Comparison of ENCODE assay signal across 27 mouse cellular contexts in the genomic region with DNA sequence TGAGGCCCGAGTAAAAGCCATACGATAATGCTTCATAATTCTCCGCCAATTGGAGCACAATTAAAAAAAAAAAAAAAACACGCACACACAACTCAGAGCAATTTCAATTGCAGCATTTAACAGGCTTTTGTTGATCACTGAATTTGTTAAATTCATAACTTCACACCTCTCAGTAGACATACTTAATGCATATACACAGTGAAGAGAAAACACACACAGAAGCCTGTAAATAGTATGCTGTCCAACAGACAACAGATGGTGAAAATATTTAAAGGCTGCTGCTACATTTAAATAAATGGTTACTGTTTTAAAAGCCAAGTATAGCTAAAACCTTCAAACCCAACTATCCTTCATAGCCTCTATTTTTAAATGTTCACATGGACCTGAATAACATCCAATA.
DNase-seq lines count a peak whose midpoint lies in the region; ATAC-seq lines count a peak whose summit lies in the region.
"Had no signal": no experiment of that assay in that cellular context is flagged by ENCODE, and none has a peak within 500 bp of the region (broad histone marks: within the 10 kb centered on the region; RNA-seq: fewer than 3 reads in every experiment).

No protein-coding gene starts in this region.

- no peak overlapping the region for H3K27ac ChIP-seq in forebrain, embryonic 13.5 days
- no peak overlapping the region for H3K27ac ChIP-seq in forebrain, embryonic 12.5 days
- H3K27ac ChIP-seq in forebrain, embryonic 15.5 days (replicated peaks): no peak overlapping the region
- H3K27ac ChIP-seq in forebrain, embryonic 11.5 days (ENCODE audit: low read depth, low read length): no peak overlapping the region
- no peak overlapping the region for H3K27ac ChIP-seq in forebrain, embryonic 16.5 days (ENCODE audit: low read length)
- H3K27ac ChIP-seq: embryonic facial prominence, embryonic 13.5 days; embryonic facial prominence, embryonic 15.5 days; gastrocnemius, adult 2 months had no signal

- H3K9me3 ChIP-seq in forebrain, embryonic 13.5 days (replicated peaks): no peaks in the 10 kb centered on the region
- no peaks in the 10 kb centered on the region for H3K9me3 ChIP-seq in forebrain, embryonic 12.5 days
- no peaks in the 10 kb centered on the region for H3K9me3 ChIP-seq in forebrain, embryonic 15.5 days
- no peaks in the 10 kb centered on the region for H3K9me3 ChIP-seq in forebrain, embryonic 11.5 days (ENCODE audit: control insufficient read depth, low read length)
- no peaks in the 10 kb centered on the region for H3K9me3 ChIP-seq in forebrain, embryonic 16.5 days (ENCODE audit: control insufficient read depth, low read length)
- H3K9me3 ChIP-seq: embryonic facial prominence, embryonic 13.5 days; embryonic facial prominence, embryonic 15.5 days had no signal

- ATAC-seq in forebrain, embryonic 13.5 days: peak; percentile 59; the same call in 1 of the 2 replicates
- ATAC-seq in forebrain, embryonic 12.5 days (ENCODE audit: low FRiP score): no peak
- ATAC-seq in forebrain, embryonic 15.5 days (replicated peaks): peak; percentile 66
- no peak for ATAC-seq in forebrain, embryonic 11.5 days (replicated peaks; ENCODE audit: low FRiP score)
- ATAC-seq in forebrain, embryonic 16.5 days: peak; percentile 80
- ATAC-seq: activated CD4-positive, CD25-positive, alpha-beta regulatory T cell, adult 4 months; CD4-positive, CD25-positive, alpha-beta regulatory T cell, adult 4 months; Patski had no signal

- intact Hi-C loops in heart, postnatal 10 days (cut with DNase I): no loop called here

- H3K27me3 ChIP-seq in forebrain, embryonic 13.5 days: no peaks in the 10 kb centered on the region
- no peaks in the 10 kb centered on the region for H3K27me3 ChIP-seq in forebrain, embryonic 12.5 days
- H3K27me3 ChIP-seq in forebrain, embryonic 15.5 days: no peaks in the 10 kb centered on the region
- H3K27me3 ChIP-seq in forebrain, embryonic 11.5 days (ENCODE audit: control insufficient read depth, insufficient read depth, low read length): no peaks in the 10 kb centered on the region
- H3K27me3 ChIP-seq in forebrain, embryonic 16.5 days (replicated peaks; ENCODE audit: control insufficient read depth, insufficient read depth, low read length): no peaks in the 10 kb centered on the region
- H3K27me3 ChIP-seq: CH12.LX; embryonic facial prominence, embryonic 13.5 days; embryonic facial prominence, embryonic 15.5 days; Patski had no signal

- H3K4me2 ChIP-seq in forebrain, embryonic 13.5 days: no peak overlapping the region
- H3K4me2 ChIP-seq in forebrain, embryonic 12.5 days: no peak overlapping the region
- H3K4me2 ChIP-seq in forebrain, embryonic 15.5 days (replicated peaks): no peak overlapping the region
- no peak overlapping the region for H3K4me2 ChIP-seq in forebrain, embryonic 11.5 days (ENCODE audit: low read depth, low read length, severe bottlenecking)
- H3K4me2 ChIP-seq in forebrain, embryonic 16.5 days (ENCODE audit: low read length): no peak overlapping the region
- H3K4me2 ChIP-seq: embryonic facial prominence, embryonic 13.5 days; embryonic facial prominence, embryonic 15.5 days had no signal

- no peak for DNase-seq in forebrain, embryonic 11.5 days (ENCODE audit: low spot score)
- peak; percentile 11 for DNase-seq in brain, adult 2 months (ENCODE audit: low read depth, low spot score)
- no peak for DNase-seq in cerebellum, postnatal 10 days
- DNase-seq in heart, postnatal 10 days: no peak
- DNase-seq: adrenal gland, adult 8-10 months; adrenal gland, postnatal 14 days; adrenal gland, postnatal 36 days; B cell, adult 2 months; cerebellum, adult 11-12 months; cerebellum, adult 2 months; cerebellum, adult 9-10 months; cerebellum, postnatal 14 days; cerebellum, postnatal 36 days; embryo, embryonic 11 days; gastrocnemius, adult 2 months had no signal

- H3K4me3 ChIP-seq in forebrain, embryonic 13.5 days: no peak overlapping the region
- H3K4me3 ChIP-seq in forebrain, embryonic 12.5 days (replicated peaks): no peak overlapping the region
- no peak overlapping the region for H3K4me3 ChIP-seq in forebrain, embryonic 15.5 days
- H3K4me3 ChIP-seq in forebrain, embryonic 11.5 days (ENCODE audit: low read depth, low read length): no peak overlapping the region
- no peak overlapping the region for H3K4me3 ChIP-seq in forebrain, embryonic 16.5 days (replicated peaks; ENCODE audit: low read length)
- H3K4me3 ChIP-seq: embryonic facial prominence, embryonic 13.5 days; embryonic facial prominence, embryonic 15.5 days; erythroblast, embryonic 14.5 days; gastrocnemius, adult 2 months had no signal

- 81% methylated on average over 4 of the region's 4 CpGs for WGBS in forebrain, embryonic 13.5 days
- WGBS in forebrain, embryonic 12.5 days: 82% methylated on average over 4 of the region's 4 CpGs
- WGBS in forebrain, embryonic 15.5 days: 77% methylated on average over 4 of the region's 4 CpGs
- 90% methylated on average over 4 of the region's 4 CpGs for WGBS in forebrain, embryonic 11.5 days
- 59% methylated on average over 4 of the region's 4 CpGs for WGBS in forebrain, embryonic 16.5 days

- peaks cover 3% of the 10 kb centered on the region; the same call in 1 of the 2 replicates for H3K4me1 ChIP-seq in forebrain, embryonic 13.5 days
- no peaks in the 10 kb centered on the region for H3K4me1 ChIP-seq in forebrain, embryonic 12.5 days
- H3K4me1 ChIP-seq in forebrain, embryonic 15.5 days: peaks cover 3% of the 10 kb centered on the region; the same call in 1 of the 2 replicates
- no peaks in the 10 kb centered on the region for H3K4me1 ChIP-seq in forebrain, embryonic 11.5 days (replicated peaks; ENCODE audit: control insufficient read depth, insufficient read depth, low read length)
- H3K4me1 ChIP-seq in forebrain, embryonic 16.5 days (replicated peaks; ENCODE audit: control insufficient read depth, insufficient read depth, low read length): no peaks in the 10 kb centered on the region
- H3K4me1 ChIP-seq: embryonic facial prominence, embryonic 13.5 days; embryonic facial prominence, embryonic 15.5 days had no signal

- no peaks in the 10 kb centered on the region for H3K36me3 ChIP-seq in forebrain, embryonic 13.5 days (ENCODE audit: poor library complexity, severe bottlenecking)
- H3K36me3 ChIP-seq in forebrain, embryonic 12.5 days (replicated peaks): no peaks in the 10 kb centered on the region
- no peaks in the 10 kb centered on the region for H3K36me3 ChIP-seq in forebrain, embryonic 15.5 days
- no peaks in the 10 kb centered on the region for H3K36me3 ChIP-seq in forebrain, embryonic 11.5 days (ENCODE audit: control insufficient read depth, insufficient read depth, low read length)
- H3K36me3 ChIP-seq in forebrain, embryonic 16.5 days (ENCODE audit: control insufficient read depth, insufficient read depth): no peaks in the 10 kb centered on the region
- H3K36me3 ChIP-seq: embryonic facial prominence, embryonic 13.5 days; embryonic facial prominence, embryonic 15.5 days; G1E had no signal

- H3K9ac ChIP-seq in forebrain, embryonic 13.5 days: no peak overlapping the region
- H3K9ac ChIP-seq in forebrain, embryonic 12.5 days: no peak overlapping the region
- no peak overlapping the region for H3K9ac ChIP-seq in forebrain, embryonic 15.5 days (replicated peaks)
- H3K9ac ChIP-seq in forebrain, embryonic 11.5 days (ENCODE audit: low read length): no peak overlapping the region
- no peak overlapping the region for H3K9ac ChIP-seq in forebrain, embryonic 16.5 days (replicated peaks; ENCODE audit: low read depth, low read length)
- H3K9ac ChIP-seq: embryonic facial prominence, embryonic 13.5 days; embryonic facial prominence, embryonic 15.5 days had no signal

Comparison
In these comparisons a context has a peak if more than half of its experiments do, and no peak if none do; other contexts are left out.
1. ATAC-seq: peak in forebrain, embryonic 13.5 days (single experiment), forebrain, embryonic 15.5 days (single experiment) and forebrain, embryonic 16.5 days (single experiment); none in forebrain, embryonic 12.5 days (single experiment) and forebrain, embryonic 11.5 days (single experiment).